In the genomic region with DNA sequence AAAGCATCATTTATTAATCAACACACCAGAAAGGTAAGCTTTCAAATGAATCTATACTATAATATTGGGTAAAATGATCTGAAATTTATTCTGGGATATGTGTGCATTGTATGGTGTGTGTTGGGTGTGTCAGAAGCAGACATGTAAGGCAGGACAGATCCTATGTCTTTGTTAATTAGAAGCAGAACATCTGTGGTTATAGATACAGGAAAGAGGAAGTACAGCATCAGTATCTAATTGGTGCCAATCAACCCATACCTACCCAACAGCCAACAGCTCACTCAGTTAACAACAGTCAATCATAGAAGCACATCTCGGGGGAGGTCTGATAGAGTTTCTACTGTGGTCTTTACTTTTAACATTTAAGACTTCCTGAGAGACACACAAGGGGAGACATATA, we compare ENCODE assay signal across 29 mouse cellular contexts.
DNase-seq lines count a peak whose midpoint lies in the region; ATAC-seq and TF ChIP-seq lines count a peak whose summit lies in the region.
"Had no signal": no experiment of that assay in that cellular context is flagged by ENCODE, and none has a peak within 500 bp of the region (broad histone marks: within the 10 kb centered on the region; RNA-seq: fewer than 3 reads in every experiment).

No protein-coding gene starts in this region.

- H3K9me3 ChIP-seq in embryonic facial prominence, embryonic 15.5 days (replicated peaks): no peaks in the 10 kb centered on the region
- H3K9me3 ChIP-seq in embryonic facial prominence, embryonic 10.5 days: no peaks in the 10 kb centered on the region
- no peaks in the 10 kb centered on the region for H3K9me3 ChIP-seq in limb, embryonic 13.5 days
- H3K9me3 ChIP-seq in limb, embryonic 10.5 days (replicated peaks): no peaks in the 10 kb centered on the region
- H3K9me3 ChIP-seq in liver, embryonic 12.5 days (replicated peaks): no peaks in the 10 kb centered on the region
- no peaks in the 10 kb centered on the region for H3K9me3 ChIP-seq in stomach, embryonic 16.5 days (replicated peaks; ENCODE audit: control insufficient read depth, low read length)
- H3K9me3 ChIP-seq: forebrain, embryonic 10.5 days; heart, embryonic 10.5 days; limb, embryonic 15.5 days; neural tube, embryonic 12.5 days had no signal

- DNase-seq in embryonic facial prominence, embryonic 10.5 days (ENCODE audit: low spot score): no peak
- no peak for DNase-seq in limb, embryonic 10.5 days (ENCODE audit: low spot score)
- no peak for DNase-seq in lung, adult 2 months
- no peak for DNase-seq in heart, adult 18-20 months
- DNase-seq: adrenal gland, postnatal 36 days; cerebellum, adult 9-10 months; gastrocnemius, postnatal 14 days; heart, postnatal 4 days; kidney, adult 11 months; kidney, postnatal 36 days; layer of hippocampus, postnatal 36 days; lung, adult 18-20 months; lung, postnatal 14 days; midbrain, embryonic 14.5 days; retina, postnatal 1 day; right cerebral cortex, postnatal 25 days; spleen, adult 18-20 months; thymus, adult 2 months; thymus, postnatal 4 days had no signal

- TF ChIP-seq CTCF in lung, adult 2 months (IDR thresholded peaks at IDR 0.05; ENCODE audit: insufficient read depth, low read length): no peak

- H3K36me3 ChIP-seq in embryonic facial prominence, embryonic 15.5 days: no peaks in the 10 kb centered on the region
- no peaks in the 10 kb centered on the region for H3K36me3 ChIP-seq in embryonic facial prominence, embryonic 10.5 days (replicated peaks)
- H3K36me3 ChIP-seq in limb, embryonic 13.5 days: no peaks in the 10 kb centered on the region
- no peaks in the 10 kb centered on the region for H3K36me3 ChIP-seq in limb, embryonic 10.5 days
- H3K36me3 ChIP-seq in liver, embryonic 12.5 days: no peaks in the 10 kb centered on the region
- no peaks in the 10 kb centered on the region for H3K36me3 ChIP-seq in stomach, embryonic 16.5 days (ENCODE audit: control insufficient read depth, insufficient read depth, low read length)
- H3K36me3 ChIP-seq: forebrain, embryonic 10.5 days; heart, embryonic 10.5 days; limb, embryonic 15.5 days; neural tube, embryonic 12.5 days had no signal

- TF ChIP-seq POLR2A in lung, adult 2 months (IDR thresholded peaks at IDR 0.05; ENCODE audit: borderline replicate concordance, extremely low read depth, low read depth, low read length): no peak

- 69% methylated on average over 1 of the region's 1 CpGs for WGBS in embryonic facial prominence, embryonic 15.5 days
- 82% methylated on average over 1 of the region's 1 CpGs for WGBS in embryonic facial prominence, embryonic 10.5 days
- WGBS in limb, embryonic 13.5 days: 89% methylated on average over 1 of the region's 1 CpGs
- WGBS in limb, embryonic 10.5 days: 88% methylated on average over 1 of the region's 1 CpGs
- WGBS in liver, embryonic 12.5 days (ENCODE audit: insufficient replicate concordance): 9% methylated on average over 1 of the region's 1 CpGs
- WGBS in stomach, embryonic 16.5 days: 93% methylated on average over 1 of the region's 1 CpGs
- 94% methylated on average over 1 of the region's 1 CpGs for WGBS in lung, adult 2 months

- no peak overlapping the region for H3K4me3 ChIP-seq in embryonic facial prominence, embryonic 15.5 days (replicated peaks)
- H3K4me3 ChIP-seq in embryonic facial prominence, embryonic 10.5 days: no peak overlapping the region
- no peak overlapping the region for H3K4me3 ChIP-seq in limb, embryonic 13.5 days
- H3K4me3 ChIP-seq in limb, embryonic 10.5 days: no peak overlapping the region
- H3K4me3 ChIP-seq in liver, embryonic 12.5 days: no peak overlapping the region
- no peak overlapping the region for H3K4me3 ChIP-seq in stomach, embryonic 16.5 days (replicated peaks; ENCODE audit: low read length)
- no peak overlapping the region for H3K4me3 ChIP-seq in lung, adult 2 months (replicated peaks; ENCODE audit: extremely low read depth, low read depth, low read length)
- H3K4me3 ChIP-seq: forebrain, embryonic 10.5 days; heart, embryonic 10.5 days; limb, embryonic 15.5 days; neural tube, embryonic 12.5 days had no signal

- 0 out of 2 replicates have a peak overlapping the region, but pooled peaks have one; percentile 11 for H3K27ac ChIP-seq in embryonic facial prominence, embryonic 15.5 days (replicated peaks)
- H3K27ac ChIP-seq in embryonic facial prominence, embryonic 10.5 days (replicated peaks): no peak overlapping the region
- H3K27ac ChIP-seq in limb, embryonic 13.5 days: 0 out of 2 replicates have a peak overlapping the region, but pooled peaks have one; percentile 73
- no peak overlapping the region for H3K27ac ChIP-seq in limb, embryonic 10.5 days
- H3K27ac ChIP-seq in liver, embryonic 12.5 days: no peak overlapping the region
- H3K27ac ChIP-seq in stomach, embryonic 16.5 days (ENCODE audit: low read length): peak overlapping the region; percentile 27; the same call in 1 of the 2 replicates
- H3K27ac ChIP-seq: forebrain, embryonic 10.5 days; heart, embryonic 10.5 days; neural tube, embryonic 12.5 days had no signal

- H3K27me3 ChIP-seq in embryonic facial prominence, embryonic 15.5 days: no peaks in the 10 kb centered on the region
- H3K27me3 ChIP-seq in embryonic facial prominence, embryonic 10.5 days (replicated peaks; ENCODE audit: low read depth, poor library complexity, severe bottlenecking): no peaks in the 10 kb centered on the region
- H3K27me3 ChIP-seq in limb, embryonic 13.5 days: no peaks in the 10 kb centered on the region
- H3K27me3 ChIP-seq in limb, embryonic 10.5 days (ENCODE audit: low read depth, poor library complexity, severe bottlenecking): no peaks in the 10 kb centered on the region
- H3K27me3 ChIP-seq in liver, embryonic 12.5 days (replicated peaks): no peaks in the 10 kb centered on the region
- H3K27me3 ChIP-seq in stomach, embryonic 16.5 days (ENCODE audit: control insufficient read depth, insufficient read depth, low read length): no peaks in the 10 kb centered on the region
- H3K27me3 ChIP-seq: limb, embryonic 15.5 days; neural tube, embryonic 12.5 days had no signal

- no peak overlapping the region for H3K4me2 ChIP-seq in embryonic facial prominence, embryonic 15.5 days (replicated peaks)
- no peak overlapping the region for H3K4me2 ChIP-seq in limb, embryonic 13.5 days (replicated peaks)
- no peak overlapping the region for H3K4me2 ChIP-seq in liver, embryonic 12.5 days
- H3K4me2 ChIP-seq in stomach, embryonic 16.5 days (ENCODE audit: low read depth, low read length): no peak overlapping the region
- H3K4me2 ChIP-seq: limb, embryonic 15.5 days; neural tube, embryonic 12.5 days had no signal

- H3K4me1 ChIP-seq in embryonic facial prominence, embryonic 15.5 days: peaks cover 17% of the 10 kb centered on the region; the same call in 1 of the 2 replicates
- H3K4me1 ChIP-seq in embryonic facial prominence, embryonic 10.5 days: 0 out of 2 replicates have a peak, but pooled peaks cover 13% of the 10 kb centered on the region
- H3K4me1 ChIP-seq in limb, embryonic 13.5 days: peaks cover 24% of the 10 kb centered on the region
- peaks cover 13% of the 10 kb centered on the region for H3K4me1 ChIP-seq in limb, embryonic 10.5 days
- no peaks in the 10 kb centered on the region for H3K4me1 ChIP-seq in liver, embryonic 12.5 days
- peaks cover 28% of the 10 kb centered on the region for H3K4me1 ChIP-seq in stomach, embryonic 16.5 days (ENCODE audit: control insufficient read depth, insufficient read depth, low read length)
- H3K4me1 ChIP-seq in lung, adult 2 months (ENCODE audit: control insufficient read depth, insufficient read depth, low read length): peaks cover 3% of the 10 kb centered on the region
- H3K4me1 ChIP-seq: neural tube, embryonic 12.5 days had no signal

- no peak overlapping the region for H3K9ac ChIP-seq in embryonic facial prominence, embryonic 15.5 days
- H3K9ac ChIP-seq in limb, embryonic 13.5 days: no peak overlapping the region
- no peak overlapping the region for H3K9ac ChIP-seq in liver, embryonic 12.5 days
- no peak overlapping the region for H3K9ac ChIP-seq in stomach, embryonic 16.5 days (ENCODE audit: low read length)
- H3K9ac ChIP-seq: limb, embryonic 15.5 days; neural tube, embryonic 12.5 days had no signal

- no peak for ATAC-seq in embryonic facial prominence, embryonic 15.5 days (ENCODE audit: insufficient number of reproducible peaks, low FRiP score, low TSS enrichment, low read depth)
- ATAC-seq in limb, embryonic 13.5 days (ENCODE audit: low FRiP score, low read depth): no peak
- ATAC-seq in liver, embryonic 12.5 days: 0 out of 2 replicates have a peak, but pooled peaks have one; percentile 37
- ATAC-seq in stomach, embryonic 16.5 days (ENCODE audit: insufficient read depth, low FRiP score): no peak
- ATAC-seq: forebrain, embryonic 16.5 days; hindbrain, embryonic 16.5 days had no signal

Comparison
In these comparisons a context has a peak if more than half of its experiments do, and no peak if none do; other contexts are left out.
1. H3K27ac ChIP-seq: peak in embryonic facial prominence, embryonic 15.5 days (single experiment), limb, embryonic 13.5 days (single experiment) and stomach, embryonic 16.5 days (single experiment); none in embryonic facial prominence, embryonic 10.5 days (single experiment), limb, embryonic 10.5 days (single experiment) and liver, embryonic 12.5 days (single experiment).